Comparison of ENCODE assay signal across 7 mouse cellular contexts in genomic region chr5:126733470-126733869, GRCm38 (mm10).
DNase-seq lines count a peak whose midpoint lies in the region; ATAC-seq lines count a peak whose summit lies in the region.

No protein-coding gene starts in this region.

- H3K9me3 ChIP-seq in heart, embryonic 13.5 days: peaks cover 2% of the 10 kb centered on the region; the same call in 1 of the 2 replicates
- no peaks in the 10 kb centered on the region for H3K9me3 ChIP-seq in limb, embryonic 15.5 days
- H3K9me3 ChIP-seq in neural tube, embryonic 11.5 days (ENCODE audit: control insufficient read depth, low read length): no peaks in the 10 kb centered on the region

- no peak for ATAC-seq in heart, embryonic 13.5 days (ENCODE audit: extremely low read depth, insufficient number of reproducible peaks, low FRiP score, low TSS enrichment)
- no peak for ATAC-seq in limb, embryonic 15.5 days (ENCODE audit: insufficient number of reproducible peaks, low FRiP score, low TSS enrichment, low read depth)
- ATAC-seq in neural tube, embryonic 11.5 days (ENCODE audit: insufficient read depth, low FRiP score, low TSS enrichment): peak; percentile 55; the same call in 1 of the 2 replicates

- 9% methylated on average over 6 of the region's 15 CpGs for WGBS in heart, embryonic 13.5 days
- 3% methylated on average over 9 of the region's 15 CpGs for WGBS in limb, embryonic 15.5 days
- WGBS in neural tube, embryonic 11.5 days: 10% methylated on average over 6 of the region's 15 CpGs

- peak; percentile 71 for DNase-seq in adrenal gland, postnatal 25 days
- peak; percentile 75 for DNase-seq in embryo, embryonic 9.5 days (ENCODE audit: extremely low spot score)
- DNase-seq in kidney, postnatal 10 days: peak; percentile 77
- DNase-seq in neural tube, embryonic 11.5 days (ENCODE audit: low spot score): peak; percentile 80
- peak; percentile 26 for DNase-seq in urinary bladder, adult 2 months (ENCODE audit: low spot score)

- H3K9ac ChIP-seq in heart, embryonic 13.5 days: peak overlapping the region; percentile 67; the same call in 1 of the 2 replicates
- H3K9ac ChIP-seq in limb, embryonic 15.5 days: no peak overlapping the region
- 0 out of 2 replicates have a peak overlapping the region, but pooled peaks have one; percentile 31 for H3K9ac ChIP-seq in neural tube, embryonic 11.5 days (ENCODE audit: low read length)

- no peak overlapping the region for H3K27ac ChIP-seq in heart, embryonic 13.5 days (replicated peaks)
- H3K27ac ChIP-seq in limb, embryonic 15.5 days: no peak overlapping the region
- no peak overlapping the region for H3K27ac ChIP-seq in neural tube, embryonic 11.5 days (ENCODE audit: low read depth, low read length)

- H3K4me2 ChIP-seq in heart, embryonic 13.5 days: peak overlapping the region; percentile 63
- peak overlapping the region; percentile 52 for H3K4me2 ChIP-seq in limb, embryonic 15.5 days
- H3K4me2 ChIP-seq in neural tube, embryonic 11.5 days (ENCODE audit: low read depth): peak overlapping the region; percentile 34; the same call in 1 of the 2 replicates

- H3K27me3 ChIP-seq in heart, embryonic 13.5 days (replicated peaks): no peaks in the 10 kb centered on the region; the same call in 1 of the 2 replicates
- no peaks in the 10 kb centered on the region for H3K27me3 ChIP-seq in limb, embryonic 15.5 days
- no peaks in the 10 kb centered on the region for H3K27me3 ChIP-seq in neural tube, embryonic 11.5 days (ENCODE audit: control insufficient read depth, insufficient read depth, low read length)

- H3K4me1 ChIP-seq in heart, embryonic 13.5 days: no peaks in the 10 kb centered on the region
- H3K4me1 ChIP-seq in limb, embryonic 15.5 days: peaks cover 4% of the 10 kb centered on the region; the same call in 1 of the 2 replicates
- no peaks in the 10 kb centered on the region for H3K4me1 ChIP-seq in neural tube, embryonic 11.5 days (ENCODE audit: control insufficient read depth, insufficient read depth, low read length)

- no peaks in the 10 kb centered on the region for H3K36me3 ChIP-seq in heart, embryonic 13.5 days
- no peaks in the 10 kb centered on the region for H3K36me3 ChIP-seq in limb, embryonic 15.5 days
- no peaks in the 10 kb centered on the region for H3K36me3 ChIP-seq in neural tube, embryonic 11.5 days (ENCODE audit: control insufficient read depth, insufficient read depth, low read length)

- peak overlapping the region; percentile 26; the same call in 1 of the 2 replicates for H3K4me3 ChIP-seq in heart, embryonic 13.5 days
- H3K4me3 ChIP-seq in limb, embryonic 15.5 days: peak overlapping the region; percentile 28
- H3K4me3 ChIP-seq in neural tube, embryonic 11.5 days (ENCODE audit: low read depth, low read length): no peak overlapping the region

Comparison
In these comparisons a context has a peak if more than half of its experiments do, and no peak if none do; other contexts are left out.
1. DNase-seq: peak in every context shown above with its lines; median percentile 80 in neural tube, embryonic 11.5 days; 77 in kidney, postnatal 10 days; 75 in embryo, embryonic 9.5 days; 71 in adrenal gland, postnatal 25 days; 26 in urinary bladder, adult 2 months.